Mouse (Mus musculus): ENCODE results near the gene Adgrv1. TPM values are rescaled to one million over a fixed set of nuclear protein-coding genes. Genes with fewer than 3 reads are reported as not detected.

Gene Adgrv1
- polyA plus RNA-seq, 3 experiments from 2014 or later = 0.24 to 0.54 (median 0.31) TPM

DNA sequence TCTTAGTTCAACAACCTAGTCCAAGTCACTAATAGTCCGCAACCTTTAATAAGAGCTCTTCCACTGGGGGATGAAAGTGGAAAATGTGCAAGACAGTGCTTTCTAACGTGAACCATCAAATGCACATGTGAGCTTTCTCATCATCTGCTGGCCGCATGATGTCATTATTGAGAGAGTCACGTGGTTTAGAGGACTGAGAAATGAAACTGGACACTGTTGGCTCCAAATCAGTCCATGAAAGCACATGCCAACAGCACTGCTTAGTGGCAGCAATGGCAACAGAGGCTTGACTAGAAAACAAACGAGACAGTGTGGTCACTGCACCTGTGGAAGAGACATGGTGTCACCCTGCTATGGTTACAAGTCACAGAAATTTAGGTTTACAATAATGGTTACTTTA, 395.0 kb downstream of the Adgrv1 start:
- ATAC-seq = no peak

DNA sequence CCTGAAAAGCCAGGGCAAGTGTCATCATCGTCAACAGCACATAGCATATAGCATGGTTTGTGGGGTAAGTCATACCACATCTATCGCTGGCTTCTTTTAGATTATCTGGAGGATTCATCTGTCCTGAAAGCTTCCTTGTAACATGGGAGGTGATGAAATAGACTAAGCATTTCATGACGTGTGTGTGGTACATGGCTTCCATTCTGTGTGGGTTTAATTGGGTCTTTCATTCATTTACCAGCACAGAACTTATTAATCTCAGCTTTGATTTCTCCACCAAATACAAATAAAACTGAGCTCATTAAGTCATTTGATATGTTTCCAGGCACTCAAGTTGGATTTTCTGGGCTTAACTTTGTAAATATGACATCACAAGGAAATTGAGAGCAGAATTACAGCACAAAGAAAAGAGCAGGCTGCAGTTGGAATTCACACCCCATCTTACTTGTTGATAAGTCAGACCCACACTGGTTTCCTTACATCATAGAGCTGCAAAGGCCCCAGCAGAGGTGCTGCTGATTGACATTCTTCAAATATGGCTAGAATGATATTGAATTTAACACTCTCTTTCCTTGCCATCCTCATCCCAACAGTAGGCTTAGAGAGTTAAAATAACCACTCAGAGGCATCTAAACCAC, 396.1 kb downstream of the Adgrv1 start:
- ATAC-seq = no peak

DNA sequence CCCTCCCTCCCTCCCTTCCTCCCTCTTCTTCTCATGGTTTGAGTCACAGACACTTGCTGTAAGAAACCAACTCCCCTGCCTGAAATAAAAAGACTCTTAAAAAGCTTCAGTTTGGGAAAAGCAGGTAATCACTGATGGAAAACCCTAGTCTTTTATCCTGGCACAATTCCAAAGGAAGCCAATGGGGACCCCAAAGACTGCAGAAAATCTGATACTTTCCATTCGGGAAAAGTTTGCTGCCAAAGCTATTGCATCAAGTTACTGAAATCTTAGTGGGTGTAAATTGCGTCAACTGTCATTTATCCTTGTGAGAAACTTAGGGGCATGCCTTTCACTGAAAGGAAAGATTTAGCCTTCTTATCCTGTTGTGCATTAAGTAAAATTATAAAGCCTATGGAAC, 398.9 kb downstream of the Adgrv1 start:
- no peak for ATAC-seq

DNA sequence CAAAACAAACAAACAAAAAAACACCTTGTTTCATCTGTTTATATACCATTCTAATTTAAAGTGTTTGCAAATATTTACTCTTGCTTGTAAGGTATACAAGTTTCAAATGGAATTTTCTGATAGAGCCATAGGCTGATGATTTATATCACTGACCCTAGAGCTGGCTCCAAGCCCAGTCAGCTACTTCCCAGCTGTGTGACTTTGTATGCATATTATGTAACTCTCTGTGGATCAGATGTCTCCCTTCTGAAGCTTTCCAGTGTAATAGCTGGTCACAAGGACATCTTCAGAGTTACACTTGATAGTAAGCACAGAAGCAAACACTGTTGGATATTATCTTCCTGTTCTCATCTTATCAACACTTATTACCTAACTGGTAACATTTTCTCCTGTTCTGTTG, 400.1 kb downstream of the Adgrv1 start:
- ATAC-seq = no peak

DNA sequence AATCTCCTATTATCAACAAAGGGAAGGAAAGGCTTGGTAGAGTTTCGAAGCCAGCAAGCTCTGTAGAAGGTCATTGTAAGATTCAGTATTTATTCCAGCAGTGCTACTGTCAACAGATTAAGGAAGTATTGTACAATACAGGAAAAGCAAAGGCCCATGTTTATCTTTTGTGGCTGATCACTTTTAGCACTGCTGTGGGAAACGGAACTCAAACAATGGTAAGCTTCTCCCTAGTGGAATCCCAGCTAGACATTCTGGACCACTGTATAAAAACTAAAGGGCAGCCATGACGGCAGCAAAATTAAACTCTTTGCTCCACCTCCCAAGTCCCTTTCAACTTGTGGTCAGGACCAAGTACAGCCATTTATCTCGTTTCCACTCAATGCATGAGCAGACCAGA, 402.8 kb downstream of the Adgrv1 start:
- ATAC-seq = no peak

DNA sequence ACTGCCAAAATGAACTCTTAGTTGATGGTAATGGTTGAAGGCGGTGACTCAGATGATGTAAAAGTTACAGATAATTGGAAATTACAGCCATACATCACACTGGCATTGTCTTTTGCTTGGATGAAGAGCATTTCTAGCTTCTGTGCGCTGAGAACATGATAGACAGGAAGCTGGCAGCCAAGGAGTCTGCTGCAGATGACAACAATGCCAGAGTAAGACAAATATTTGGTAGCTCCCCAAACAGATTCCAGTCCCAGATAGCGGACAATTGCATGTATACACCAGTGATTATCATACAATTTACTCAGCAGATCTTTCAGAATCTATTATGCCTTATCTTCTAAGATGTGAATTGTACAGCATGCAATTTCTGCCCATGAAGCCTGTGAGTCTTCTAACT, 409.2 kb downstream of the Adgrv1 start:
- no peak for ATAC-seq

DNA sequence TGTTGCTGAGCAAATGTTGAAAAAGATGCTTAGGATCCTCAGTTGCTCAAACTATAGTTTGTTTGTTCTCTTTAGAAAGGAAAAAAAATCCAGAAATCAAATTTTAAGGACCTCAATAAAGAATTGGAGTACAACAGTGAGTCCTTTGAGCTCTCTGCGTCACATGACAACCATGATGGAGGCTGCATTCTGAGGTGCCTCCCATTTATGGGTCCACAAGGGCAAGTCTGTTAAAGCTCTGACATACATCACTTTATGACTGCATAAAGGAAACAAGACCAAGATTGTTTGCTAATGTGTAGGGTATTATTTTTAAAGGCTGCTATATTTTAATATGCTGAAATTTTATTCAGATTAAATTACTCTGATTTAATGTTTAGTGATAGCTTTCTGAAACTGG, 410.6 kb downstream of the Adgrv1 start:
- no peak for ATAC-seq

DNA sequence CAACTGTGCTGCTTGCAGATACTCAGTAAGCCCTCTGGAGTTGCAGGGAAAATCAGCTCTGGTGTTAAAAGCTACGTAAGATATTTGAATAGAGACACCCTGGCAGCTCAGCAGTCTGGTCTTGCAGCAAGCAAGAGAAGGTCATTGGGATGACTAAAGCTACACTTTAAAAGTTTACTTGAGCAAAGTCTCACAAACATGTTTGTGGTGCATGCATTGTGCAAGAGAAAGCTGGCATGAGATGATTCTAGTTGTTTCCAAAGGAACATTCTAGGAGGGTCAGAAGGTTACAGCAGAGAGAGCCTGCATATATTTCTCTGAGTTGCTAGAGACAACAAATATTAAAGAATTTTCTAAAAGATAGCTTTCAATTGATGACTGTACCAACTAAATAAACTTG, 421.5 kb downstream of the Adgrv1 start:
- no peak for ATAC-seq

DNA sequence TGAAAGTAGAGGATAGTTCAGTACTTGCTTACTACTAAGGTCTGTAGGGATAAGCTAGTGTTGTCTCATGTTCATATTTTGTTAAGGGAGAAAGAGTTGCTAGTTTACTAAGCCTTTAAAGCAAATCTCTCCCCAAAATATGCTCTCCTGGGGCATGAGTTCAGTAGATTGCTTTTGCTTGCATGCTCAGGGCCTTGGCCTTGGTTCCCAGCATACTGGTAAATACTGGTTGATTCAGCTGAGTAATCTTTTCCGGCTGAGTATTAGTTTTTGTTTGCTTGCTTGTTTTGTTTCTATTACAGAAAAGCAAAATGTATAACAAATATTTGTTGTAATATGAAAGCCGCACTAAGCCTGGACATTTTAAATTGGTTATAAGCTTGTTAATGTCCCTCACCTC, 422.4 kb downstream of the Adgrv1 start:
- ATAC-seq = no peak

DNA sequence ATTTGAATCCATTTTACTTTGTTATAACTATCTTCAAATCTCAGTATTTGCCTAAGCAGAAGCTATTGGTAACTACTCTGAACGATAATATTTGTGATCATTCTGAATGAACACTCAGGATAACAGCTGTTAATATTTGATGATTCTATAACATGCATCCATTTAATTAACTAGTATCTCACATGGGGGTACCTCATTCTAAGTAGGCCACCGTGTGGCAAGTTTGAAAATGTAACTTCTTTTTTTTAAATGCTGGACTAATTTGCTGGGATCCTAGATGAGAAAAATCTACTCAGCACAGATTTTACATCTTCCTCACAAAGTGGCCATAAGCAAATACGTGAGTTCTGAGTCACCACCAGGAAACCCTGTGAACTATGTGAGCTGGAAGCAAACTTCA, 423.1 kb downstream of the Adgrv1 start:
- ATAC-seq = peak; percentile 50

DNA sequence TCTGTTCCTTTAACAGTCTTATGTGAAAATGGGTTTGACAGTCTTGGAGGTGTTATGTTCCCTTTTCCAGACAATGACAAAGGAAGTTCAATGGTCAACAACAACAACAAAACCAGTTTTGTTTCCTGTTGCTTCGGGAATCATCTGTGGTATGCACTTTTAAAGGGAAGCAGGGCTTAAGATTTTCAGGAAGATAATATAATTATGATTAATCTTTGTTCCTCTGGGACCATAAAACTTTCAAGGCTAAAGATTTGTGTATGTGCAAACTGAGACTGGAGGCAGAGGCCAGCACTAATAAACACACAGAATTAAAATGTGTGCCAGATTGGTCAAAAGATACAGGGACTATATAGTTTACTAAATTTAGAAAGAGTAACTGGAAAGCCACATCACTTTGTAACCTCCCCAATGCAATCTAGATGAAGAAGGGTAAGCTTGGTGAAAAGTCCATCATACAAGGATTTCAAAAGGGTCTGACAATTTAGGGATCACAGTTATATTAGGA, 424.8 kb downstream of the Adgrv1 start:
- ATAC-seq = no peak

DNA sequence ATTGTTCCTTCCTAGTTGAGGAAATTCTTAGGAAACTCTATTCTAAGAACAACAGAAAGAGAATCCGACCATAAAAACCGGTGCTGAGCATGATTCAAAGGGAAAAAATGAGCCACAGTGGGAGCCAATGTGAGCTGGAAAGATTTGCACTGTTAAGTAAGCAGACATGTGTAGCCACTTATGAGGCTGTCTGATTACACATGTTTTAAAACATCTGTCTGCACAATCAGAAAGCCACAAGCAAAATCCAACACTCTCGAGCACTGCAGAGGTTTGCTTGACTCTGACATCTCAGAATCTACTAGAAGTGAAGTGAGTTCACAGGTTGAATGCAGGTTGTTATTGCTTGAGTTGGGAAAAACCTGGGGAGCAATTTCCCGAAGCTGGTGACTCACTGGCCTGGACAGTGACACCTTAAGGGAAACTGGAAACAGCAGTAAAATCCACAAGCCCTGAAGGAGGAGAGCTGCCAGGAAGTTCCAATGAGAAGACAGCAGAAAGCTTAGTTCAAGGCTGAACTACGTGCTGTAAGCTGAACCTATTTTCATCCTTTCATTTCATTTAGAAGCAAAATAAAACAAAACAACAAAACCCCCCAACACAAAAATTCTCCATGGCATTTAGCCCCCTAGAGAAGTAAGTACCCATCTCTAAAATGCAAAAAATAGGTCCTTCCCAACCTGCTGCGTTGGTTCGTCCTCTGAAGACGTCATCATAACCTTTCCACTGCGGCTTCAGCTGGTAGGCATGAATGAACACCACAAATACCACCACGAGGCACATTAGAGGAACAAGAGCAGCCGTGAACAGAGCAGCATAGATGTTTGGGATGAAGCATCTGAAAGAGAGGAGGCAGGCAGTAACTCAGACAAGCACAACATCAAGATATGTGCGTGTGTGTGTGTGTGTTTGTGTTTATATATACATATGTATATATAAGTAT, 450.7 kb downstream of the Adgrv1 start:
- peak; percentile 59 for ATAC-seq

DNA sequence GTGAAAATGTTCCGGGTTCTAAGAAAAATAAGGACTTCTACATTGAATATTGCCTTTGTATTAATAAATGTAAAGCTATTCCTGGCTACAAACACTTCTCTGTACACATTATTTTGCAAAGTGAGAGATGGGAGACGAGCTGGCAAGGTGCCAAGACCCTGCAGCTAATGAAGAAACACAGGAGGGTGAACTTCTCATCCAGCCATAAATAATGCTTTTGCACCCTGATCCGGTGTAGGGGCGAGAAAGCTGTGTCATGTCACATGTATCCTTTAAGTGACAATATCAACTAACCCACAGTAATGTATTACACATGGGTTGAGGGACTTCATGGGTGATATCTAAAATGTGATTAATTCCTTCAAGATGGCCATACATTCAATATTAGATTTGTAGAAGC, 451.5 kb downstream of the Adgrv1 start:
- ATAC-seq = no peak

DNA sequence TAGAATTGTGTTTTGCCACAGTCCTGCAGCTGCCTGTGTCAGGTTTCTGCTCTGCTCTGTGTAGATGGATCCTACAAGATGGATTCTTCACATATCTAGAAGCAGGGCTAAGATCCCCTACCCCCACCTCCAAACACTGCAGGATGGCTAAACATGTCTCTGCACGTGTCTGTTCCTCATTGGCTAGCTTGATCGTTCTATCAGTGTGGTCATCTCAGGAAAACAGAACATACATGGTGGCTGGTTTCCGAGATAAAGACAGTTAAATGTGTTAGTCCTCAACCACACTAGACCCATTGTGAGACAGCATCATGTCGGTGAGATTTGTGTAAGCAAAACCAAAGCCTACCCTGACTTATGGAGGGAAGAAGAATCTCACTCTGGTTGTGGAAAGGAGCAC, 456.1 kb downstream of the Adgrv1 start:
- ATAC-seq = no peak

DNA sequence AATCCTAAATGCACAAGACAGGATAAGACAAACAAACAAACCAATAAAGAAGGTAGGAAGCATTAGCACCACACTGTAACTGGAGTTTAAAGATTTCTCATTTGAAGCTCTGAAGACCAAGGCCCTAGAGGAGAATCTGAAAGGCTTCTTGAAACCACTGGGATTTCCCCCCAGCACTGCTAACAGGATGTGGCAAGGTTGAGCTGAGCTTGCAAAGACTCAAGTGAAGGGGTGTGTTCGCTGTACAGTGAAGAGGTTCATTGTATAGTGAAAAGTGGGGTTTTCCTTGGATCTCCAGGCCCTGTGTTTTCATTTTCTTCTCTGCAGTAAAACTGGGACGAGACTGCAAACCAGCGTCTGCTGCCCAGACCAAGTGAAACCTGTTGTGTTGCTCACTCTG, 456.9 kb downstream of the Adgrv1 start:
- ATAC-seq = peak; percentile 99

DNA sequence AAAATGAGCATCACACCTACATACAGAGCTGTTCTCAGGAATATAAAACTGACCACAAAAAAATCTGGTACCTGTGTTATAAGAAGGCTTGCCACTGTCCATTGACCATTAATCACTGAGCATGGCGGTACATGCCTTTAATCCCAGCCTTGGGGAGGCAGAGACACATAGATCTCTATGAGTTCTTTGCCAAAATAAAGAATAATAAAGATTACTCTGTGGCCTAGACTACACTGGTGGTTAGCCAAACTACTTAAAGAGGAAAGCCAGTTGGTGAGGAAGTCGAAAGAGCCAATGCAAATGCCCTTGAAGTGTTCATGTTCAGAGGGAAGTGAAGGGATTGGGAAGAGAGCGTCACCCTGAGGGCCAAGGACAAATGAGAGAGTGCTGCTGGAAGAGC, 461.8 kb downstream of the Adgrv1 start:
- no peak for ATAC-seq

DNA sequence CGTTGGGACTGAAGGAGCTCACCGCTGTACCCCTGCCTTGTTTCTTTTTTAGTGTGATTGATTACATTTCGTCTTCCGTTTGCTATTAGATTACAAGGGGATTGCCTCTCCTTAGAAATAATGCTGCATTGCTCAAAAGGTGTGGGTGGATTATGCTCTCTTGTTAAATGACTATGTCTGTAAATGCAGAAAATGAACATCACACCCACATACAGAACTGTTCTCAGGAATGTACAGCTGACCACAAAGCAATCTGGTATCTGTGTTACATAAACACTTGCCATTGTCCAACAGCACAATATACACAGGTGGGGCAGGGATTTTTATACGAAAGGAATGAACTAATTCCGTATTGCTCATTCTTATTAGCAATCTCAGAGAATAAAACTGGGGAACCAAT, 465.5 kb downstream of the Adgrv1 start:
- ATAC-seq = peak; percentile 21

DNA sequence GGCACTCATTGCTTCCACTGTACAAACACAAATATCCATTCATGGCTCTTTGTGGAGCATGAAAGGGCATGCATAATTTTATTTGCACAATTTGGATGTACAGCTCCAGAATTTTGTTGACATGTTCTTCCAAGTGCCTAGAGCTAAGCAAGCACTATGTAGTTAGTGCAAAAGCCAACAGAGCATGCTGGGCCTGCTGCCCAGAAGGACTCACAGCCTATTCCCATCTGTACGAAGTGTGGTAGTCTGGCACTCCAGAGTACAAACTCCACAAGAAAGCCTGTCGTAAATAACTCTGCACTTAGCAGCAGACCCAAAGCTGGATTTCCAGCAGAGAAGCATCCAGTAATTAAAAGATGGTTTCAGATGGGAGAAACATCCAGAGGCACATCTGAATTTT, 473.1 kb downstream of the Adgrv1 start:
- no peak for ATAC-seq

DNA sequence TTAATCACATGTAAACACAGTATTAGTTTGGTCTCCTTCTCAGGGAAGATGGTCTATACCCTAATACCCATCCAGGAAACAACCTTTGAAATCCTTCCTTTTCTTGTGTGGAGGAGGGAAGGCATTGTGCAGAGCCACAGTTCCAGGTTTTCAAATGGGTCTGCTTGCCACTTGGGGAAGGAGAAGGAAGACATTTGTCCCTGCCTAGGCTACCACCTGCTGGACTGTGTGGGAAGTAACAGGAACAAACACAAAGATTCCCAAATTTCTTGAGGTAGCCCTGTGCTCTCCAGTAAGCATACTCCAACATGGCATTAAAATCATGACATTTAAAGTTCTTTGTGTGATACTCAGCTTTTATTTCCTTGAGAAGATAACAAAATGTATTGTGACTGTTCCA, 477.6 kb downstream of the Adgrv1 start:
- ATAC-seq = no peak

DNA sequence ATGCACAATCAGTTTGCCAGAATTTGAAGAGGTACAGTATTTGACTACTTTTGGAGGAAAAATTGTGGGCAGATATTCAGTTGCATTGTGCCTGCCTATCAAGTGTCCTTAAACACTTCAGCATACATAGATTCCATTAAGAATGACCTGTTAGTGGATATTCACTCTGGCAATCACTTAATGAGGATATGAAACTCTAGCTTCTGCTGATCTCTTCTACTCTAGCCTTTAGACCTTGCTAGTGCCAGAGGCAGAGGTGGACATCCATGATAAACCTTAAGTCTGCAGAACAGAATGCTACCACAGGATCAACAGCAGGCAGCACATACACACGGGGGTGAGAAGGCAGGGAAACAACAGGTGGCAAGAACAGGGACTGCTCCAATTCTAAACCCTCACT, 488.5 kb downstream of the Adgrv1 start:
- ATAC-seq = no peak

DNA sequence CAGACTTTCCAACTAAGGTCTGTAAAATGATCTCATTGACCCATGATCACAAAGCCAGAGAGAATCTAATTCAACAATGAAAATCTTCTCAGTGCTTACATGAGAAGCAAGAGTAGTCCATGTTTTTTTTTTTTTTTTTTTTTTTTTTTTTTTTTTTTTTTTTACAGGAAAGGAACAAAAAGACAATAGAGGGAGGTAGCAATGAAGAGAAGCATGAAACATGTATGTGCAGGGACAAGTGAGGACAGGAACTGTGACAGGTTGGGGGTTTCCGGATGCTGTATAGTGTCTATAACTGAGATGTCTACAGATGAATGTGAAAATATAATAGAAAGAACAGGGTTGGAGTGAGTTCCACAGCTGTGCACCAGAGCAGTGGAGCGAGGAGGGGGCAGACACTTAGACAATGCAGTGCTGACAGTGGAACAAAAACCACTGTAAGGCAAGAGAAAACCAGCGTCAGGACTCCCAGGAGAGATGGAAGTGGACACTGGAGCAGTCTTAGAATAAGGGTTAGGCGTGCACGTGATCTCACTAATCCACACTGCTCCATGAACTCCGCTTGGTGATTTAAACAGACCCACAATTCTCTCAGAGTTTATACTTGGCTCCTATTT, 490.6 kb downstream of the Adgrv1 start:
- ATAC-seq = peak; percentile 28

DNA sequence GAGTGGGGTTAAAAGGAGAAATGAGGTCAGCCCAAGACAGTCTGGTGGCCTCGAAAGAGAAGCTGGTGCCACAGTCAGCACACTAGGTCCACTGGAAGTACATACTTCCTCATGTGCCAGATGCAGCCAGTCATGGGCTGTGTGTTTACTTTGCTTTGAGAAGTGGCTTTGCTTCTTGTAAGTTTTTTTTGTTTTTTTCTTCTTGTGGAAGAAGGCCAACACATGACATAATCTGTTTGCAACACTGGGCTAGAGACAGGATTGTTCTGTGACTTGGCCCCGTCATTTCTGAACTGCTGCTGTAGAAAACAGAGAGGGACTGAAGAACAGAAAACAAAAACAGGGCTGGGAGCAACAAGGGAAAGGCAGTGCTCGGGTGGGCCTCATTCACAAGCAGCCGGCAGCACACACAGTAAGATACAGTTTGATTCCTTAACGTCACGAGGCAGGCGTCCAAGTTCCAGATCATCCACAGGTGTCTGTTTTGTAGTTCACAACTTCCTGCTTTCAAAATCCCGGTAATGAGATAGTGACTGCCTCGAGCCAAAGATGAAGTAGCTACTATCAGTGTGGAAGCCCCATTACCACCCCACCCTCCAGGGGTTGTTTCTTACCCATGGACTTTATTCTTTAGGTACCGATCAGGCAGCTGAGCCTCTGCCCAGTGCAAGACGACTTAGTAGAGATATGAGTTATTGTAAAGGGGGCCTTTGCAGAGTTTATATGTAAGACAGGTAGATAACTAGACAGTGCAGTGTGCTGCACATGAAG, 496.1 kb downstream of the Adgrv1 start:
- ATAC-seq = no peak

DNA sequence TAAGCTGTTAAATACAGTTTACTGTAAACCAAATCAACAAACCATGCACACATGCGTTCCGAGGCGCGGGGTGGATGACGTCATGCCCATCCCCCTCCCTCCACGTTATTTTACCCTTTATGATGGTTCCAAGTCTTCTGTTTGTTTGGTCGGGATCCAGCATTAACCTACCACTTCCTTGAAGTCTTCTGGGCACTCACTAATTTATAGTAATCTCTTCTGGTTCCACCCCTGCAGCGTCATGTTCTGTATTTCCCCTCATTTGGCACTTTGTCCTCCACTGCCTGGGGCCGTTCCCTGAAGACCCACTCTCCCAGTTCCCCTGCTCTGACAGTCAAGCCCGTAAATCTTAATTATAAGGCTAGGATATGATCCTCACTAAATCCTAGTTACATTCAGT, 497.0 kb downstream of the Adgrv1 start:
- no peak for ATAC-seq
